Mouse (Mus musculus): Measurements from ENCODE around the gene Olfr455. TPM values are rescaled to one million over a fixed set of nuclear protein-coding genes. Genes with fewer than 3 reads are reported as not detected.

Gene Olfr455
- polyA plus RNA-seq (2017; shearing (Covaris generic)): under 1 TPM in 1 of 2 experiments, not detected in 1; 0.28 TPM

DNA sequence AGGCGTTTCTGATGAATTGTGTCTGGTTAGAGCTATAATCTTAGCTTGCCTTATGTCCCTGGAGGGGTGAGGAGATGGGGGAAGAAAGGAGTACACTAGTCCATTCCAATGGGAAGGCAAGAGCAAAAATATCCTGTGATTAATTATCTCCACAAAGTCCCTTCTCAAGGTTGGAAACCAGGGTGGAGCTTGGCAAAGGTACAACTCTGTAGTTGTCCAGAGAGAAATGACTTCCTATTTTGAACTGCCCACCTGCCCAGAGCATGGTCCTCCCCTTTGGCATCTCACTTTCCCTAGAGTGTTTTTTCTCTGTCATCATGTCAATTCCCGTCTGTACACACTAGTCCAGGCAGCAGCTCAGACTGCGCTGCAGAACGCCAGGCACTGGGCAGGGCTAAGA lies at the start of gene Olfr455:
Gene Olfr455 (minus strand): TSS at position 127 of the 400 bp plus-strand sequence.

DNA sequence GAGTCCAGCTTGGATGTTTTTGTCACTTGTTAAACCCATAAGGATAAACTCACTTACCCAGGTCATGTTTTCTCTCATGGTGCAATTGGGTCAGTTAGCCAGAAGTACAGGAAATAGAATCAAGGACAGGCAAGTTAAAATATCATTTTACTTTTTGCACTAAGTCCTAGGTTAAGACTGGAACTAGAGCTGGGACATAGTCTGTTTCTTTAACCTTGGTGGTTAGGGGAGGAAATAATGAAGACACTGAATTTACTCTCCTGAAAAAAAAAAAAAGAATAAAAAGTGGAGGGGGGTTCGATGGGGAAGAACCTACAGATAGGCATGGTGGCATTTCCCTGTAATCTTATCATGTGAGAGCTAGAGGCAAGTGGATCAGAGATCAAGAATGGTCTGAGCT lies 60.3 kb downstream of the Olfr455 start, which contains the start of gene Olfr456:
Gene Olfr456 (minus strand): TSS at position 101 of the 400 bp plus-strand sequence.

Other genes starting within 250 kb of the Olfr455 start
- not detected for gene Fam131b, start 222.9 kb downstream of the Olfr455 start, polyA plus RNA-seq (2017; shearing (Covaris generic))
- gene Zyx, start 198.0 kb downstream of the Olfr455 start, polyA plus RNA-seq (2017; shearing (Covaris generic)): 100 to 1,000 TPM; 131 to 231 TPM
- gene Epha1, start 174.3 kb downstream of the Olfr455 start, polyA plus RNA-seq (2017; shearing (Covaris generic)): under 1 TPM; 0.28 to 0.43 TPM
- not detected for gene Tas2r143, start 147.3 kb downstream of the Olfr455 start, polyA plus RNA-seq (2017; shearing (Covaris generic))
- gene Tas2r135, start 142.2 kb downstream of the Olfr455 start, polyA plus RNA-seq (2017; shearing (Covaris generic)): not detected
- gene Tas2r126, start 113.1 kb downstream of the Olfr455 start, polyA plus RNA-seq (2017; shearing (Covaris generic)): not detected
- gene Olfr458, start 82.4 kb downstream of the Olfr455 start, polyA plus RNA-seq (2017; shearing (Covaris generic)): not detected
- under 1 TPM in 1 of 2 experiments, not detected in 1; 0.14 TPM for gene Olfr457, start 71.3 kb downstream of the Olfr455 start, polyA plus RNA-seq (2017; shearing (Covaris generic))
- gene Olfr456, start 60.4 kb downstream of the Olfr455 start, polyA plus RNA-seq (2017; shearing (Covaris generic)): not detected
- gene Tcaf3, start 50.1 kb upstream of the Olfr455 start, polyA plus RNA-seq (2017; shearing (Covaris generic)): not detected
- gene Tcaf2, start 97.7 kb upstream of the Olfr455 start, polyA plus RNA-seq (2017; shearing (Covaris generic)): under 1 TPM in 1 of 2 experiments, not detected in 1; 0.32 TPM
- under 1 TPM in 1 of 2 experiments, not detected in 1; 0.28 TPM for gene Tcaf1, start 162.5 kb upstream of the Olfr455 start, polyA plus RNA-seq (2017; shearing (Covaris generic))
- not detected for gene Olfr453, start 191.8 kb upstream of the Olfr455 start, polyA plus RNA-seq (2017; shearing (Covaris generic))
- gene Olfr38, start 208.8 kb upstream of the Olfr455 start, polyA plus RNA-seq (2017; shearing (Covaris generic)): not detected
- not detected for gene Olfr452, start 237.5 kb upstream of the Olfr455 start, polyA plus RNA-seq (2017; shearing (Covaris generic))